Mouse (Mus musculus): ENCODE measurements at regions not wholly inside any gene's neighbourhood (a gene's known extent, or its start where the extent isn't known, plus 50 kb on each side); places are given as distances from the start of the nearest gene placed in this dataset.

GRCm38 (mm10) chr2:105454353-105454752, 55.2 kb upstream of the Rcn1 start:
- TF ChIP-seq EP300 (IDR thresholded peaks at IDR 0.05; ENCODE audit: low read depth) (no peak), CTCF (IDR thresholded peaks at IDR 0.05; ENCODE audit: low read depth) (no peak)
- WGBS (ENCODE audit: insufficient replicate concordance): 60% methylated on average over 2 of the region's 2 CpGs
- no peak overlapping the region for H3K4me2 ChIP-seq (ENCODE audit: low read depth, low read length)

GRCm38 (mm10) chr2:105454836-105455235, 55.7 kb upstream of the Rcn1 start:
- H3K27me3 ChIP-seq (ENCODE audit: insufficient read depth, low read length): no peaks in the 10 kb centered on the region
- ATAC-seq (no peak), DNase-seq (no peak)
- no peaks in the 10 kb centered on the region for H3K36me3 ChIP-seq (replicated peaks; ENCODE audit: insufficient read depth, low read length)
- TF ChIP-seq EP300 (IDR thresholded peaks at IDR 0.05; ENCODE audit: low read depth) (no peak), CTCF (IDR thresholded peaks at IDR 0.05; ENCODE audit: low read depth) (no peak)
- no peak overlapping the region for H3K4me3 ChIP-seq (ENCODE audit: low read depth, low read length)
- H3K27ac ChIP-seq (ENCODE audit: low read depth): no peak overlapping the region
- no peaks in the 10 kb centered on the region for H3K4me1 ChIP-seq (ENCODE audit: insufficient read depth)
- H3K9me3 ChIP-seq (ENCODE audit: low read length): no peaks in the 10 kb centered on the region
- no peak overlapping the region for H3K4me2 ChIP-seq (ENCODE audit: low read depth, low read length)
- H3K9ac ChIP-seq (replicated peaks): no peak overlapping the region

More at GRCm38 (mm10) chr2:105454353-105454752, 55.2 kb upstream of the Rcn1 start:
- ATAC-seq (no peak), DNase-seq (no peak)
- H3K27ac ChIP-seq (ENCODE audit: low read depth): no peak overlapping the region
- no peak overlapping the region for H3K4me3 ChIP-seq (ENCODE audit: low read depth, low read length)
- H3K9ac ChIP-seq (replicated peaks): no peak overlapping the region
- no peaks in the 10 kb centered on the region for H3K27me3 ChIP-seq (ENCODE audit: insufficient read depth, low read length)
- no peaks in the 10 kb centered on the region for H3K9me3 ChIP-seq (ENCODE audit: low read length)
- H3K36me3 ChIP-seq (replicated peaks; ENCODE audit: insufficient read depth, low read length): no peaks in the 10 kb centered on the region
- H3K4me1 ChIP-seq (ENCODE audit: insufficient read depth): no peaks in the 10 kb centered on the region

- no peak overlapping the region for H3K27ac ChIP-seq (ENCODE audit: low read depth)
- H3K36me3 ChIP-seq (replicated peaks; ENCODE audit: insufficient read depth, low read length): no peaks in the 10 kb centered on the region
- no peaks in the 10 kb centered on the region for H3K27me3 ChIP-seq (ENCODE audit: insufficient read depth, low read length)
- ATAC-seq: no peak
- H3K9ac ChIP-seq (replicated peaks): no peak overlapping the region
- TF ChIP-seq EP300 (IDR thresholded peaks at IDR 0.05; ENCODE audit: low read depth) (no peak), CTCF (IDR thresholded peaks at IDR 0.05; ENCODE audit: low read depth) (no peak)
- H3K9me3 ChIP-seq (ENCODE audit: low read length): no peaks in the 10 kb centered on the region
- H3K4me3 ChIP-seq (ENCODE audit: low read depth, low read length): no peak overlapping the region
- H3K4me1 ChIP-seq (ENCODE audit: insufficient read depth): no peaks in the 10 kb centered on the region
- DNase-seq: no peak
- H3K4me2 ChIP-seq (ENCODE audit: low read depth, low read length): no peak overlapping the region
- WGBS (ENCODE audit: insufficient replicate concordance): 75% methylated on average over 4 of the region's 4 CpGs
These were observed 59.5 kb upstream of the Rcn1 start for GRCm38 (mm10) chr2:105458643-105459042.

GRCm38 (mm10) chr2:105459512-105459911, 60.4 kb upstream of the Rcn1 start:
- WGBS (ENCODE audit: insufficient replicate concordance): 70% methylated on average over 9 of the region's 9 CpGs
- no peak overlapping the region for H3K9ac ChIP-seq (replicated peaks)
- H3K9me3 ChIP-seq (ENCODE audit: low read length): no peaks in the 10 kb centered on the region
- H3K36me3 ChIP-seq (replicated peaks; ENCODE audit: insufficient read depth, low read length): no peaks in the 10 kb centered on the region
- DNase-seq: no peak
- no peak overlapping the region for H3K4me2 ChIP-seq (ENCODE audit: low read depth, low read length)
- no peak for ATAC-seq
- no peaks in the 10 kb centered on the region for H3K4me1 ChIP-seq (ENCODE audit: insufficient read depth)
- no peak for TF ChIP-seq CTCF (IDR thresholded peaks at IDR 0.05; ENCODE audit: low read depth)
- TF ChIP-seq EP300 (IDR thresholded peaks at IDR 0.05; ENCODE audit: low read depth): no peak
- H3K27me3 ChIP-seq (ENCODE audit: insufficient read depth, low read length): no peaks in the 10 kb centered on the region
- no peak overlapping the region for H3K4me3 ChIP-seq (ENCODE audit: low read depth, low read length)
- no peak overlapping the region for H3K27ac ChIP-seq (ENCODE audit: low read depth)

GRCm38 (mm10) chr2:105465630-105466029, 66.5 kb upstream of the Rcn1 start:
- H3K36me3 ChIP-seq (replicated peaks; ENCODE audit: insufficient read depth, low read length): no peaks in the 10 kb centered on the region
- H3K27ac ChIP-seq (ENCODE audit: low read depth): no peak overlapping the region
- no peak overlapping the region for H3K9ac ChIP-seq (replicated peaks)
- H3K27me3 ChIP-seq (ENCODE audit: insufficient read depth, low read length): no peaks in the 10 kb centered on the region
- no peak for ATAC-seq
- TF ChIP-seq CTCF (IDR thresholded peaks at IDR 0.05; ENCODE audit: low read depth) (no peak), EP300 (IDR thresholded peaks at IDR 0.05; ENCODE audit: low read depth) (no peak)
- no peak overlapping the region for H3K4me3 ChIP-seq (ENCODE audit: low read depth, low read length)
- no peaks in the 10 kb centered on the region for H3K4me1 ChIP-seq (ENCODE audit: insufficient read depth)
- WGBS (ENCODE audit: insufficient replicate concordance): 65% methylated on average over 6 of the region's 6 CpGs
- no peak for DNase-seq
- no peak overlapping the region for H3K4me2 ChIP-seq (ENCODE audit: low read depth, low read length)
- H3K9me3 ChIP-seq (ENCODE audit: low read length): no peaks in the 10 kb centered on the region

- Histone ChIP-seq H3K27ac (ENCODE audit: low read depth) (no peak overlapping the region), H3K27me3 (ENCODE audit: insufficient read depth, low read length) (no peaks in the 10 kb centered on the region), H3K4me2 (ENCODE audit: low read depth, low read length) (no peak overlapping the region), H3K4me3 (ENCODE audit: low read depth, low read length) (no peak overlapping the region), H3K9ac (replicated peaks) (no peak overlapping the region), H3K4me1 (ENCODE audit: insufficient read depth) (no peaks in the 10 kb centered on the region), H3K36me3 (replicated peaks; ENCODE audit: insufficient read depth, low read length) (no peaks in the 10 kb centered on the region), H3K9me3 (ENCODE audit: low read length) (no peaks in the 10 kb centered on the region)
- 32% methylated on average over 5 of the region's 5 CpGs for WGBS (ENCODE audit: insufficient replicate concordance)
- TF ChIP-seq EP300 (IDR thresholded peaks at IDR 0.05; ENCODE audit: low read depth) (no peak), CTCF (IDR thresholded peaks at IDR 0.05; ENCODE audit: low read depth) (peak; percentile 59)
- ATAC-seq (no peak), DNase-seq (no peak)
These were observed 69.8 kb upstream of the Rcn1 start for GRCm38 (mm10) chr2:105468930-105469329.

GRCm38 (mm10) chr2:105476028-105476677, 77.0 kb upstream of the Rcn1 start:
- TF ChIP-seq CTCF (IDR thresholded peaks at IDR 0.05; ENCODE audit: low read depth): no peak
- TF ChIP-seq EP300 (IDR thresholded peaks at IDR 0.05; ENCODE audit: low read depth): no peak

More at GRCm38 (mm10) chr2:105476028-105476677, 77.0 kb upstream of the Rcn1 start:
- H3K27ac ChIP-seq (ENCODE audit: low read depth): no peak overlapping the region
- H3K4me2 ChIP-seq (ENCODE audit: low read depth, low read length): no peak overlapping the region
- no peaks in the 10 kb centered on the region for H3K4me1 ChIP-seq (ENCODE audit: insufficient read depth)
- no peak overlapping the region for H3K4me3 ChIP-seq (ENCODE audit: low read depth, low read length)
- H3K27me3 ChIP-seq (ENCODE audit: insufficient read depth, low read length): no peaks in the 10 kb centered on the region
- H3K9ac ChIP-seq (replicated peaks): no peak overlapping the region
- no peak for ATAC-seq
- H3K9me3 ChIP-seq (ENCODE audit: low read length): no peaks in the 10 kb centered on the region
- no peaks in the 10 kb centered on the region for H3K36me3 ChIP-seq (replicated peaks; ENCODE audit: insufficient read depth, low read length)
- WGBS (ENCODE audit: insufficient replicate concordance): 64% methylated on average over 7 of the region's 7 CpGs
- no peak for DNase-seq
